Mouse (Mus musculus) small intestine, adult 2 months (tissue): Measurements from ENCODE around the gene Wnt10b.

Source experiments
- CTCF ChIP-seq: fragments of 200-500 bp; IDR thresholded peaks from 2 replicates; pipeline ENCODE4 v1.5.1; 2012; ENCODE audit warnings: low read depth, mild to moderate bottlenecking, control low read depth, inconsistent platforms, low read length, moderate library complexity, mixed read lengths; ENCODE audit not compliant: insufficient replicate concordance, insufficient read length; ENCODE audit errors: extremely low read depth
- POLR2A ChIP-seq: fragments of 200-500 bp; IDR thresholded peaks from 2 replicates; pipeline ENCODE4 v1.6.1; 2012; ENCODE audit warnings: low read depth, mild to moderate bottlenecking, control low read depth, inconsistent platforms, low read length, moderate library complexity

- TF ChIP-seq CTCF (no peak), POLR2A (no peak)
Measured at GRCm38 (mm10) chr15:98822147-98822546, 44.2 kb upstream of the Wnt10b start.
